Mouse (Mus musculus) C2C12 (cell line): Measurements from ENCODE around the gene Acp4. TPM values are rescaled to one million over a fixed set of nuclear protein-coding genes. Genes with fewer than 3 reads are reported as not detected.
"Not testable (repeated sequence)": the region's sequence is repeated elsewhere in the genome, so short reads cannot be mapped to it uniquely, and the experiment has no call there.

Source experiments
- H3K27me3 ChIP-seq: one replicate; pipeline ENCODE4 v1.6.1; 2011; ENCODE audit not compliant: control insufficient read depth, insufficient read depth, insufficient read length
- H3K36me3 ChIP-seq: one replicate; pipeline ENCODE4 v1.6.1; 2011; ENCODE audit not compliant: control insufficient read depth, insufficient read depth
- H3K4me3 ChIP-seq: one replicate; pipeline ENCODE4 v1.5.1; 2011; ENCODE audit warnings: mild to moderate bottlenecking, control low read depth; ENCODE audit not compliant: poor library complexity, insufficient read depth, severe bottlenecking
- H3K79me2 ChIP-seq: one replicate; pipeline ENCODE4 v1.6.1; 2011; ENCODE audit not compliant: control insufficient read depth, insufficient read depth
- H3K79me3 ChIP-seq: one replicate; pipeline ENCODE4 v1.6.1; 2011; ENCODE audit warnings: low read depth, control low read depth
- H3ac ChIP-seq: one replicate; pipeline ENCODE3; 2011; ENCODE audit warnings: low read depth; ENCODE audit not compliant: control insufficient read depth, insufficient read length
- CEBPB ChIP-seq: IDR thresholded peaks from one replicate; pipeline ENCODE4 v1.6.1; 2011; ENCODE audit warnings: low read depth, mild to moderate bottlenecking, control low read depth, moderate library complexity
- CTCF ChIP-seq: IDR thresholded peaks from one replicate; pipeline ENCODE4 v1.5.1; 2011; ENCODE audit not compliant: control insufficient read depth, insufficient read depth, insufficient read length
- FOSL1 ChIP-seq: IDR thresholded peaks from one replicate; pipeline ENCODE4 v1.8.0; 2011; ENCODE audit warnings: mild to moderate bottlenecking, low read length; ENCODE audit not compliant: poor library complexity, insufficient read depth, severe bottlenecking
- MAX ChIP-seq: IDR thresholded peaks from one replicate; pipeline ENCODE4 v1.6.1; 2011; ENCODE audit warnings: mild to moderate bottlenecking, control low read depth
- MYOD1 ChIP-seq: IDR thresholded peaks from one replicate; pipeline ENCODE4 v1.6.1; 2011; ENCODE audit warnings: low read depth; ENCODE audit not compliant: control insufficient read depth, insufficient read length
- MYOG ChIP-seq: IDR thresholded peaks from one replicate; pipeline ENCODE4 v1.6.1; 2011; ENCODE audit not compliant: control insufficient read depth, insufficient read length; ENCODE audit errors: extremely low read depth
- USF1 ChIP-seq: IDR thresholded peaks from one replicate; pipeline ENCODE4 v1.6.1; 2011; ENCODE audit warnings: low read depth, mild to moderate bottlenecking, control low read depth, moderate library complexity
- polyA plus RNA-seq: library from polyadenylated mRNA; unstranded; fragments of >200 nt; fragmentation: generic; extraction: Trizol; gene quantifications from one replicate; pipeline ENCODE4 v1.2.1, GENCODE M21; 2012; ENCODE audit warnings: missing spikeins

Gene Acp4
- polyA plus RNA-seq, 1 experiment: not detected

GRCm38 (mm10) chr7:44261147-44261546, 4.0 kb upstream of the Acp4 start, which contains the start of gene Gm15517:
Gene Gm15517 (plus strand): TSS chr7:44261447.
- Histone ChIP-seq H3K36me3 (no peaks in the 10 kb centered on the region), H3K4me3 (no peak within 1 kb of the TSS), H3K27me3 (peaks cover 19% of the 10 kb centered on the region), H3K79me2 (no peaks in the 10 kb centered on the region), H3K79me3 (no peaks in the 10 kb centered on the region), H3ac (no peak within 1 kb of the TSS)
- no peak for TF ChIP-seq MYOD1
- TF ChIP-seq USF1: no peak
- no peak for TF ChIP-seq CEBPB
- no peak for TF ChIP-seq FOSL1
- TF ChIP-seq CTCF: no peak
- TF ChIP-seq MYOG: no peak
- TF ChIP-seq MAX: no peak

- H3K36me3 ChIP-seq: no peaks in the 10 kb centered on the region
- H3K79me2 ChIP-seq: no peaks in the 10 kb centered on the region
- H3K79me3 ChIP-seq: no peaks in the 10 kb centered on the region
- no peak overlapping the region for H3ac ChIP-seq
- no peak overlapping the region for H3K4me3 ChIP-seq
- TF ChIP-seq CTCF: no peak
- TF ChIP-seq FOSL1: no peak
- TF ChIP-seq MYOG: no peak
- no peak for TF ChIP-seq MAX
- TF ChIP-seq MYOD1: no peak
- TF ChIP-seq USF1: no peak
- TF ChIP-seq CEBPB: no peak
- H3K27me3 ChIP-seq: peaks cover 19% of the 10 kb centered on the region
Observed at GRCm38 (mm10) chr7:44260410-44260809, 3.2 kb upstream of the Acp4 start.

- TF ChIP-seq USF1: no peak
- TF ChIP-seq MYOG: no peak
- TF ChIP-seq MAX: no peak
- no peak for TF ChIP-seq CTCF
- TF ChIP-seq MYOD1: no peak
- no peak for TF ChIP-seq CEBPB
- TF ChIP-seq FOSL1: no peak
- Histone ChIP-seq H3K27me3 (no peaks in the 10 kb centered on the region), H3K79me3 (no peaks in the 10 kb centered on the region)
Observed at GRCm38 (mm10) chr7:44254930-44255329, 2.2 kb downstream of the Acp4 start.

GRCm38 (mm10) chr7:44253023-44253616, 4.1 kb downstream of the Acp4 start:
- peaks cover 10% of the 10 kb centered on the region for H3K79me3 ChIP-seq
- H3K36me3 ChIP-seq: peaks cover 34% of the 10 kb centered on the region
- peaks cover 28% of the 10 kb centered on the region for H3K79me2 ChIP-seq
- H3K4me3 ChIP-seq: no peak overlapping the region
- H3ac ChIP-seq: no peak overlapping the region
- no peaks in the 10 kb centered on the region for H3K27me3 ChIP-seq
- TF ChIP-seq USF1 (no peak), MYOD1 (no peak), MYOG (no peak), CEBPB (no peak), MAX (no peak), FOSL1 (no peak), CTCF (no peak)

More at GRCm38 (mm10) chr7:44254930-44255329, 2.2 kb downstream of the Acp4 start:
- H3K36me3 ChIP-seq: peaks cover 15% of the 10 kb centered on the region
- H3ac ChIP-seq: no peak overlapping the region
- H3K79me2 ChIP-seq: peaks cover 10% of the 10 kb centered on the region
- H3K4me3 ChIP-seq: no peak overlapping the region

GRCm38 (mm10) chr7:44250732-44251275, 6.4 kb downstream of the Acp4 start:
- H3K27me3 ChIP-seq: not testable (repeated sequence)
- peaks cover 34% of the 10 kb centered on the region for H3K36me3 ChIP-seq

GRCm38 (mm10) chr7:44249248-44249647, 7.9 kb downstream of the Acp4 start:
- Histone ChIP-seq H3ac (no peak overlapping the region), H3K27me3 (no peaks in the 10 kb centered on the region), H3K79me2 (peaks cover 52% of the 10 kb centered on the region), H3K36me3 (peaks cover 34% of the 10 kb centered on the region), H3K4me3 (no peak overlapping the region), H3K79me3 (peaks cover 25% of the 10 kb centered on the region)
- no peak for TF ChIP-seq USF1
- no peak for TF ChIP-seq MYOG
- no peak for TF ChIP-seq CTCF
- no peak for TF ChIP-seq MAX
- TF ChIP-seq MYOD1: no peak
- TF ChIP-seq FOSL1: no peak
- TF ChIP-seq CEBPB: no peak

More at GRCm38 (mm10) chr7:44250732-44251275, 6.4 kb downstream of the Acp4 start:
- peaks cover 25% of the 10 kb centered on the region for H3K79me3 ChIP-seq
- not testable (repeated sequence) for H3ac ChIP-seq, H3K4me3 ChIP-seq
- H3K79me2 ChIP-seq: peaks cover 48% of the 10 kb centered on the region
